Mouse (Mus musculus) forebrain, postnatal 0 days (tissue): ENCODE data around the gene Guca1a. TPM values are rescaled to one million over a fixed set of nuclear protein-coding genes. Genes with fewer than 3 reads are reported as not detected.

Experiments
- ATAC-seq: fragments of 200-750 bp; cut with Nextera tagmentation; 2 replicates; pipeline ENCODE4 v1.8.0; 2017; ENCODE audit warnings: mild to moderate bottlenecking, moderate library complexity
- DNase-seq: peaks from one replicate; pipeline ENCODE4 v3.0.0-alpha.2; 2015
- H3K27ac ChIP-seq: fragments of 300-500 bp; sonication (generic); 2 replicates; pipeline ENCODE4 v1.5.1; 2014; ENCODE audit warnings: low read depth, mild to moderate bottlenecking, antibody characterized with exemption, low read length, moderate library complexity, mixed read lengths
- H3K27me3 ChIP-seq: fragments of 300-500 bp; sonication (generic); 2 replicates; pipeline ENCODE4 v1.6.1; 2014; ENCODE audit warnings: mild to moderate bottlenecking, low read length, mixed read lengths; ENCODE audit not compliant: insufficient read depth
- H3K36me3 ChIP-seq: fragments of 300-500 bp; sonication (generic); 2 replicates; pipeline ENCODE4 v1.6.1; 2014; ENCODE audit warnings: mild to moderate bottlenecking, moderate library complexity; ENCODE audit not compliant: insufficient read depth
- H3K4me1 ChIP-seq: fragments of 300-500 bp; sonication (generic); 2 replicates; pipeline ENCODE4 v1.6.1; 2014; ENCODE audit warnings: antibody characterized with exemption; ENCODE audit not compliant: insufficient read depth
- H3K4me2 ChIP-seq: fragments of 300-500 bp; sonication (generic); 2 replicates; pipeline ENCODE4 v1.6.1; 2014; ENCODE audit warnings: low read depth, mild to moderate bottlenecking, moderate library complexity
- H3K4me3 ChIP-seq: fragments of 300-500 bp; sonication (generic); 2 replicates; pipeline ENCODE4 v1.5.1; 2014; ENCODE audit warnings: low read depth, low read length, mixed read lengths
- H3K9ac ChIP-seq: fragments of 300-500 bp; sonication (generic); 2 replicates; pipeline ENCODE4 v1.6.1; 2014; ENCODE audit warnings: mild to moderate bottlenecking
- H3K9me3 ChIP-seq: fragments of 300-500 bp; sonication (generic); 2 replicates; pipeline ENCODE4 v1.6.1; 2016; ENCODE audit warnings: low read length
- CTCF ChIP-seq: sonication (generic); IDR thresholded peaks from 2 replicates; pipeline ENCODE4 v1.5.1; 2016; ENCODE audit warnings: antibody characterized with exemption, control low read depth, low read depth
- WGBS: fragments of 180-500 bp; shearing (Covaris S2); extraction: QIAGEN DNeasy Blood & Tissue Kit; methylation state at CpG from one replicate; pipeline ENCODE4 v1.1.7; 2014; 5-methylcytosine and 5-hydroxymethylcytosine counted together
- polyA plus RNA-seq: library from polyadenylated mRNA; unstranded; fragments of >200 nt; fragmentation: Nextera tagmentation; extraction: Ambion mirVana; gene quantifications from 2 replicates; pipeline ENCODE4 v1.2.1, GENCODE M21; 2015
- total RNA-seq: library from RNA; depleted of rRNA; stranded (reverse); fragments of >200 nt; gene quantifications from 2 replicates; pipeline ENCODE4 v1.2.3, GENCODE M21; 2014; rRNA removed

Guca1a gene
- total and polyA plus RNA-seq, 2 experiments from 2014 or later = 0.59 TPM; not detected in 1

DNA sequence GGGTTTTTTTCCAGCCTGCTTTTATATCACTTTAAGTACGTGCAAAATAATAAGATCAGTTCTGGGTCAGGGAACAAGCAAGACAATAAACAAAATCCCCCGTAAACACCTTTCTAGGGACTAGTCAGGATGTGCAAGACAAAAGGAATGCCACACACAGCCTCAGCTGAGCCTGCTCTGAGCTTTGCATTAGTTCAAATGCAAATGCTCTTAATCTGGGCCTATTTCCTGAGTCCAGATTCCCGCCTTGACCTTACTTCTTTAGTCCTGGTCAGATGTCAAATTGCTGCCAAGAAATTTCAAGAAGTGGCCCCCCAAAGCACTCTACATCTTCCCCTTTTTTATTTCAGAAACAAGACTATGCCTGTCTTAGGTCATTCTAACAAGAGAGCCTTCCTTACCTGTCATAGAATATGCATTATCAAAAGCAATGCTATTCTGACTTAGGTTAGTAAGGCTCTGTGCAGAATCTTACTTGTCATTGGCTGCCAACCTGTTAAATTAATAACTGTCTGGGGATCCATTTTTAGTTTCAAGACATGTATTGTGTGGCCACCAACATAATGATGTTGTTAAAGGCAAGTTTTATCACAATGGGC, 50.6 kb downstream of the Guca1a start:
- H3K36me3 ChIP-seq = peaks cover 79% of the 10 kb centered on the region
- no peak overlapping the region for H3K9ac ChIP-seq
- no peaks in the 10 kb centered on the region for H3K4me1 ChIP-seq
- ATAC-seq (peak; percentile 36; the same call in 1 of the 2 replicates), DNase-seq (no peak)
- no peak for TF ChIP-seq CTCF
- no peak overlapping the region for H3K27ac ChIP-seq
- no peak overlapping the region for H3K4me2 ChIP-seq
- 84% methylated on average over 3 of the region's 3 CpGs for WGBS
- no peak overlapping the region for H3K4me3 ChIP-seq
- H3K9me3 ChIP-seq = peaks cover 27% of the 10 kb centered on the region
- H3K27me3 ChIP-seq = no peaks in the 10 kb centered on the region

Other genes with a start within 250 kb of the Guca1a start
- gene Mrps10, start 31.7 kb downstream of the Guca1a start, total RNA-seq = 28.6 and 42.4 TPM in 2 replicates
- gene Mrps10, start 31.7 kb downstream of the Guca1a start, polyA plus RNA-seq = 75.0 and 83.5 TPM in 2 replicates
- gene Guca1b, start 15.2 kb downstream of the Guca1a start, total RNA-seq = 0.15 and 0.33 TPM in 2 replicates
- gene Guca1b, start 15.2 kb downstream of the Guca1a start, polyA plus RNA-seq = 0.18 TPM in 1 of 2 replicates, not detected in the other
- gene AI661453, start 36.0 kb upstream of the Guca1a start, total RNA-seq = 0.05 and 0.08 TPM in 2 replicates
- 0.22 TPM in 1 of 2 replicates, not detected in the other for gene AI661453, start 36.0 kb upstream of the Guca1a start, polyA plus RNA-seq
- 0.14 and 0.31 TPM in 2 replicates for gene 1700001C19Rik, start 36.8 kb upstream of the Guca1a start, total RNA-seq
- 0.33 and 0.35 TPM in 2 replicates for gene 1700001C19Rik, start 36.8 kb upstream of the Guca1a start, polyA plus RNA-seq
- gene Taf8, start 101.7 kb upstream of the Guca1a start, total RNA-seq = 17.4 and 17.9 TPM in 2 replicates
- 8.8 and 10.8 TPM in 2 replicates for gene Taf8, start 101.7 kb upstream of the Guca1a start, polyA plus RNA-seq
- gene Ccnd3, start 104.5 kb upstream of the Guca1a start, total RNA-seq = 26.3 and 42.6 TPM in 2 replicates
- gene Ccnd3, start 104.5 kb upstream of the Guca1a start, polyA plus RNA-seq = 54.0 and 59.6 TPM in 2 replicates
- gene Bysl, start 210.9 kb upstream of the Guca1a start, total RNA-seq = 21.9 and 23.7 TPM in 2 replicates
- 32.0 and 35.4 TPM in 2 replicates for gene Bysl, start 210.9 kb upstream of the Guca1a start, polyA plus RNA-seq
- gene Med20, start 211.0 kb upstream of the Guca1a start, total RNA-seq = 31.5 and 37.0 TPM in 2 replicates
- gene Med20, start 211.0 kb upstream of the Guca1a start, polyA plus RNA-seq = 27.9 and 30.2 TPM in 2 replicates
- gene Gm20517, start 211.0 kb upstream of the Guca1a start, total RNA-seq = 4.7 and 10.6 TPM in 2 replicates
- gene Gm20517, start 211.0 kb upstream of the Guca1a start, polyA plus RNA-seq = 1.4 and 2.1 TPM in 2 replicates
- 11.2 and 18.9 TPM in 2 replicates for gene Usp49, start 230.1 kb upstream of the Guca1a start, total RNA-seq
- gene Usp49, start 230.1 kb upstream of the Guca1a start, polyA plus RNA-seq = 2.8 and 4.7 TPM in 2 replicates